Mouse (Mus musculus): ENCODE results near the gene Gm49340. TPM values are rescaled to one million over a fixed set of nuclear protein-coding genes. Genes with fewer than 3 reads are reported as not detected.

Gene Gm49340
- 0.40 and 0.59 TPM in 2 replicates for polyA plus RNA-seq (2012; rRNA removed)

GRCm38 (mm10) chr11:73329442-73329841 is at the start of gene Gm49340, which contains the start of the genes Aspa and Spata22:
TSS of gene Gm49340 (plus strand) at chr11:73329741.
TSS of gene Aspa (minus strand) at chr11:73329596.
TSS of gene Spata22 (plus strand) at chr11:73329741.
- Histone ChIP-seq H3K36me3 (ENCODE audit: control insufficient read depth, insufficient read depth, low read length) (no peaks in the 10 kb centered on the region), H3K27me3 (ENCODE audit: control insufficient read depth, insufficient read depth, low read length) (no peaks in the 10 kb centered on the region), H3K4me1 (ENCODE audit: control insufficient read depth, insufficient read depth, low read length) (peaks cover 2% of the 10 kb centered on the region; the same call in 1 of the 2 replicates), H3K27ac (ENCODE audit: control insufficient read depth, insufficient read depth, low read depth, low read length) (peak within 1 kb of the TSS; percentile 83), H3K4me3 (ENCODE audit: control insufficient read depth, low read depth, low read length) (peak within 1 kb of the TSS; percentile 89)
- peak; percentile 57; the same call in 1 of the 2 replicates for TF ChIP-seq POLR2A (IDR thresholded peaks at IDR 0.05; ENCODE audit: control insufficient read depth, low read depth, low read length)
- no peak for TF ChIP-seq CTCF (IDR thresholded peaks at IDR 0.05; ENCODE audit: control insufficient read depth, insufficient read depth, insufficient replicate concordance, low read depth, low read length)

GRCm38 (mm10) chr11:73280710-73281109 is 48.8 kb upstream of the Gm49340 start:
- Histone ChIP-seq H3K27me3 (ENCODE audit: control insufficient read depth, insufficient read depth, low read length) (no peaks in the 10 kb centered on the region), H3K4me1 (ENCODE audit: control insufficient read depth, insufficient read depth, low read length) (peaks cover 3% of the 10 kb centered on the region; the same call in 1 of the 2 replicates), H3K36me3 (ENCODE audit: control insufficient read depth, insufficient read depth, low read length) (no peaks in the 10 kb centered on the region), H3K27ac (ENCODE audit: control insufficient read depth, insufficient read depth, low read depth, low read length) (no peak overlapping the region), H3K4me3 (ENCODE audit: control insufficient read depth, low read depth, low read length) (no peak overlapping the region)
- TF ChIP-seq CTCF (IDR thresholded peaks at IDR 0.05; ENCODE audit: control insufficient read depth, insufficient read depth, insufficient replicate concordance, low read depth, low read length), result no peak
- TF ChIP-seq POLR2A (IDR thresholded peaks at IDR 0.05; ENCODE audit: control insufficient read depth, low read depth, low read length), result no peak

- Histone ChIP-seq H3K4me1 (ENCODE audit: control insufficient read depth, insufficient read depth, low read length) (peaks cover 3% of the 10 kb centered on the region; the same call in 1 of the 2 replicates), H3K27me3 (ENCODE audit: control insufficient read depth, insufficient read depth, low read length) (no peaks in the 10 kb centered on the region), H3K27ac (ENCODE audit: control insufficient read depth, insufficient read depth, low read depth, low read length) (no peak overlapping the region), H3K36me3 (ENCODE audit: control insufficient read depth, insufficient read depth, low read length) (no peaks in the 10 kb centered on the region), H3K4me3 (ENCODE audit: control insufficient read depth, low read depth, low read length) (peak overlapping the region; percentile 45)
- TF ChIP-seq CTCF (IDR thresholded peaks at IDR 0.05; ENCODE audit: control insufficient read depth, insufficient read depth, insufficient replicate concordance, low read depth, low read length), result peak; percentile 49; the same call in 1 of the 2 replicates
- TF ChIP-seq POLR2A (IDR thresholded peaks at IDR 0.05; ENCODE audit: control insufficient read depth, low read depth, low read length), result no peak
These were observed 48.0 kb upstream of the Gm49340 start for GRCm38 (mm10) chr11:73281528-73282027.

GRCm38 (mm10) chr11:73283369-73283768 is 46.2 kb upstream of the Gm49340 start:
- Histone ChIP-seq H3K4me3 (ENCODE audit: control insufficient read depth, low read depth, low read length) (no peak overlapping the region), H3K27me3 (ENCODE audit: control insufficient read depth, insufficient read depth, low read length) (no peaks in the 10 kb centered on the region), H3K27ac (ENCODE audit: control insufficient read depth, insufficient read depth, low read depth, low read length) (no peak overlapping the region), H3K4me1 (ENCODE audit: control insufficient read depth, insufficient read depth, low read length) (peaks cover 3% of the 10 kb centered on the region; the same call in 1 of the 2 replicates), H3K36me3 (ENCODE audit: control insufficient read depth, insufficient read depth, low read length) (no peaks in the 10 kb centered on the region)
- TF ChIP-seq POLR2A (IDR thresholded peaks at IDR 0.05; ENCODE audit: control insufficient read depth, low read depth, low read length) (no peak), CTCF (IDR thresholded peaks at IDR 0.05; ENCODE audit: control insufficient read depth, insufficient read depth, insufficient replicate concordance, low read depth, low read length) (no peak)

GRCm38 (mm10) chr11:73283926-73284325 is 45.6 kb upstream of the Gm49340 start:
- no peaks in the 10 kb centered on the region for H3K36me3 ChIP-seq (ENCODE audit: control insufficient read depth, insufficient read depth, low read length)
- H3K4me3 ChIP-seq (ENCODE audit: control insufficient read depth, low read depth, low read length), result no peak overlapping the region
- TF ChIP-seq CTCF (IDR thresholded peaks at IDR 0.05; ENCODE audit: control insufficient read depth, insufficient read depth, insufficient replicate concordance, low read depth, low read length) (no peak), POLR2A (IDR thresholded peaks at IDR 0.05; ENCODE audit: control insufficient read depth, low read depth, low read length) (no peak)
- no peak overlapping the region for H3K27ac ChIP-seq (ENCODE audit: control insufficient read depth, insufficient read depth, low read depth, low read length)
- H3K27me3 ChIP-seq (ENCODE audit: control insufficient read depth, insufficient read depth, low read length), result no peaks in the 10 kb centered on the region
- peaks cover 3% of the 10 kb centered on the region; the same call in 1 of the 2 replicates for H3K4me1 ChIP-seq (ENCODE audit: control insufficient read depth, insufficient read depth, low read length)

GRCm38 (mm10) chr11:73284351-73284750 is 45.2 kb upstream of the Gm49340 start:
- no peaks in the 10 kb centered on the region for H3K36me3 ChIP-seq (ENCODE audit: control insufficient read depth, insufficient read depth, low read length)
- no peak overlapping the region for H3K4me3 ChIP-seq (ENCODE audit: control insufficient read depth, low read depth, low read length)
- no peak overlapping the region for H3K27ac ChIP-seq (ENCODE audit: control insufficient read depth, insufficient read depth, low read depth, low read length)
- H3K27me3 ChIP-seq (ENCODE audit: control insufficient read depth, insufficient read depth, low read length), result no peaks in the 10 kb centered on the region
- TF ChIP-seq POLR2A (IDR thresholded peaks at IDR 0.05; ENCODE audit: control insufficient read depth, low read depth, low read length), result no peak
- no peak for TF ChIP-seq CTCF (IDR thresholded peaks at IDR 0.05; ENCODE audit: control insufficient read depth, insufficient read depth, insufficient replicate concordance, low read depth, low read length)
- H3K4me1 ChIP-seq (ENCODE audit: control insufficient read depth, insufficient read depth, low read length), result peaks cover 3% of the 10 kb centered on the region; the same call in 1 of the 2 replicates

- Histone ChIP-seq H3K4me3 (ENCODE audit: control insufficient read depth, low read depth, low read length) (no peak overlapping the region), H3K27me3 (ENCODE audit: control insufficient read depth, insufficient read depth, low read length) (no peaks in the 10 kb centered on the region), H3K36me3 (ENCODE audit: control insufficient read depth, insufficient read depth, low read length) (no peaks in the 10 kb centered on the region), H3K4me1 (ENCODE audit: control insufficient read depth, insufficient read depth, low read length) (no peaks in the 10 kb centered on the region), H3K27ac (ENCODE audit: control insufficient read depth, insufficient read depth, low read depth, low read length) (no peak overlapping the region)
- TF ChIP-seq CTCF (IDR thresholded peaks at IDR 0.05; ENCODE audit: control insufficient read depth, insufficient read depth, insufficient replicate concordance, low read depth, low read length), result no peak
- TF ChIP-seq POLR2A (IDR thresholded peaks at IDR 0.05; ENCODE audit: control insufficient read depth, low read depth, low read length), result no peak
These were observed 39.9 kb upstream of the Gm49340 start for GRCm38 (mm10) chr11:73289621-73290020.
